Mouse (Mus musculus) yolk sac, embryonic 10.5 days (tissue): Measurements from ENCODE around the gene Tbxa2r.

Source experiments
- DNase-seq: peaks from one replicate; pipeline ENCODE4 v3.0.0-alpha.2; 2017; ENCODE audit warnings: low spot score

Gene Tbxa2r

GRCm38 (mm10) chr10:81300352-81300907 lies 28.1 kb upstream of the Tbxa2r start:
- peak; percentile 87 for DNase-seq

GRCm38 (mm10) chr10:81301321-81301720 lies 27.2 kb upstream of the Tbxa2r start:
- no peak for DNase-seq

GRCm38 (mm10) chr10:81302288-81302687 lies 26.2 kb upstream of the Tbxa2r start:
- no peak for DNase-seq

GRCm38 (mm10) chr10:81302781-81303218 lies 25.7 kb upstream of the Tbxa2r start:
- peak; percentile 72 for DNase-seq

GRCm38 (mm10) chr10:81303258-81303657 lies 25.3 kb upstream of the Tbxa2r start:
- DNase-seq: no peak

- DNase-seq: no peak
Observed at GRCm38 (mm10) chr10:81303761-81304160, 24.8 kb upstream of the Tbxa2r start.

- DNase-seq: no peak
Observed at GRCm38 (mm10) chr10:81304597-81305238, 23.8 kb upstream of the Tbxa2r start.

- no peak for DNase-seq
Observed at GRCm38 (mm10) chr10:81305663-81306062, 22.9 kb upstream of the Tbxa2r start.

- no peak for DNase-seq
Observed at GRCm38 (mm10) chr10:81306173-81306668, 22.3 kb upstream of the Tbxa2r start.

- no peak for DNase-seq
Observed at GRCm38 (mm10) chr10:81306837-81307682, 21.5 kb upstream of the Tbxa2r start.

GRCm38 (mm10) chr10:81309571-81309970 lies 19.0 kb upstream of the Tbxa2r start:
- DNase-seq: no peak

GRCm38 (mm10) chr10:81313581-81313980 lies 14.9 kb upstream of the Tbxa2r start:
- no peak for DNase-seq

- DNase-seq: no peak
Observed at GRCm38 (mm10) chr10:81314201-81314600, 14.3 kb upstream of the Tbxa2r start.

- no peak for DNase-seq
Observed at GRCm38 (mm10) chr10:81315587-81315986, 12.9 kb upstream of the Tbxa2r start.

- DNase-seq: no peak
Observed at GRCm38 (mm10) chr10:81316338-81317060, 12.0 kb upstream of the Tbxa2r start.

GRCm38 (mm10) chr10:81317273-81317672 lies 11.3 kb upstream of the Tbxa2r start:
- no peak for DNase-seq

- no peak for DNase-seq
Observed at GRCm38 (mm10) chr10:81318589-81319329, 9.8 kb upstream of the Tbxa2r start.

- DNase-seq: no peak
Observed at GRCm38 (mm10) chr10:81319330-81319699, 9.2 kb upstream of the Tbxa2r start.

- peak; percentile 100 for DNase-seq
Observed at GRCm38 (mm10) chr10:81319741-81320549, 8.6 kb upstream of the Tbxa2r start.

GRCm38 (mm10) chr10:81320550-81321347 lies 7.8 kb upstream of the Tbxa2r start, which contains the start of gene Cactin:
Gene Cactin, plus strand, starts transcription at chr10:81321103.
- peak; percentile 100 for DNase-seq
